Mouse (Mus musculus): ENCODE data around the gene Ube2e2. TPM values are rescaled to one million over a fixed set of nuclear protein-coding genes. Genes with fewer than 3 reads are reported as not detected.
"Not testable (repeated sequence)": the region's sequence is repeated elsewhere in the genome, so short reads cannot be mapped to it uniquely, and the experiment has no call there.

Ube2e2 gene
- total RNA-seq, 1 experiment from 2014 or later: 39.6 TPM

GRCm38 (mm10) chr14:18637739-18638138 lies 256.3 kb downstream of the Ube2e2 start:
- no peak for DNase-seq

DNA sequence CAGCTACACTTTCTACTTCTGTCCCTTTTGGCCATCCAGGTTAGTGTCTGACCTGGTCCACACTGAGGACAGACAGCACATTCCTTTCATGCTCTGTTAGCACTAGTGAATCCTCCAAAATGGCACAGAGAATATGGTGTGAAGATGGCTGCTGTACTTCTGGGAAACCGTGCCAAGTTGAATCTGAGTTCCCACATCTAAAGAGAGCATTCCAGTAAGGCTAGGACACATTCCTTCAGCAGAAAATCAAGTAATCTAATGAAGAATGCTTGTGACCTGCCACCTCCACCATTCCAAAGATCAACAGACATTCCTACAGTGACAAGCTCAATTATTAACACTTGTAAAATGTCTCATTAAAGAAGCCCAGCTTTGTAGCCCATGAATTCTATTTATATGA lies 265.9 kb downstream of the Ube2e2 start:
- no peak for DNase-seq

DNA sequence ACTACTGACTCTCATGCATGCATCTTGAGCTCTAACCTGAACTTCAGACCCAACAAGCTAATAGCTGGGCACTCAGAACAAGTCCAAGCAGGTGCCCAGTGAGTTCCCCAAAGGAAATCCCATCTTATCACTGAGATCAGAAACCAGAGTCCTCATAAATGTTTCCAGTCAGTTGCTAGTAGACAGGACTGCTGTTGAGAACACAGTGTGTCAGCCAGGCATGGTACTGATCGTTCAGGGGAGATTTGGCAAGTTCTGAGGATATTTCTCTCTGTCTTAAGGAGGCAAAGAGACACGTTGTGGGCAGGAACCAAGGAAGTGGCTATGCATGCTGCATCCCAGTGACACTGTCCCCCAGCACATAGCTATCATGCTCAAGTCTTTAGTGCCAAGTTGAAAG lies 275.5 kb downstream of the Ube2e2 start:
- DNase-seq: no peak

DNA sequence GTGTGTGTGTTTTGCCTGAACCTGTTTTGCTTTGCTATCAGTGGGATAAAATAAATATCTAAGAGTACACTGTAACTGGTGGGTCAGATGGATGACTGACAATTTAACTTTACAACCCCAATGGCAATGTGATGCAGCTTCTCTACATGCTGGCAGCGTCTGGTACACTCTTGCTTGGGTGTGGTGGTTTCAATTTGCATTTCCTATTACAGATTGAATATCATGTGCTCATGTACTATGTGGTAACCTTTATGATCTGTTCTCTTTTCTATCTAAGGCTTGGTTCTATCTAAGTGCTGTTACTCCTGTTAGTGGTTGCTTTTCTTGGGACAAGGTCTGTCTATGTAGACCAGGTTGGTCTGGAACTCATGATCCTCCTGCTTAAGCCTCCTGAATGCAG lies 292.1 kb downstream of the Ube2e2 start:
- DNase-seq: no peak

- no peak for DNase-seq
Observed at GRCm38 (mm10) chr14:18586239-18587034, 307.6 kb downstream of the Ube2e2 start.

DNA sequence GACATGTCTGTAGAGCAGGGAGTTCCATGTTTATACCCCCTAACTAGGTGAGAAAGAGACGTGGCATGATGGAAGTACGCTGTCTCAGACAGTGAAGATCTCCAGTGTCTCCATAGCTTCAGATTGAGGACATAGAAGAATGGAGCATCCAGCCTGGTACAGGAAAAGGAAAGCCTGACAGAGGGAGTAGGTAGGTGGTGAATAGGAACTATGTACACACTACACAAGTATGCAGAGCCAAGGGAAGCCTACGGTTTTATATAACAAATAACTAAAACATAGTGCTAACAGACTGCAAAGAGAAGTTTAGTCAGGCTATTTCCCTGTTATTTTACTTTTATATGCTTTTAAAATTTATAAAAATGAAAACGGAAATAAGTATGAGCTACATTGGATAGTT lies 312.3 kb downstream of the Ube2e2 start:
- DNase-seq: no peak

- no peak for DNase-seq
Observed at GRCm38 (mm10) chr14:18574756-18575155, 319.3 kb downstream of the Ube2e2 start.

- no peak for DNase-seq
Observed at GRCm38 (mm10) chr14:18574130-18574721, 319.8 kb downstream of the Ube2e2 start.

DNA sequence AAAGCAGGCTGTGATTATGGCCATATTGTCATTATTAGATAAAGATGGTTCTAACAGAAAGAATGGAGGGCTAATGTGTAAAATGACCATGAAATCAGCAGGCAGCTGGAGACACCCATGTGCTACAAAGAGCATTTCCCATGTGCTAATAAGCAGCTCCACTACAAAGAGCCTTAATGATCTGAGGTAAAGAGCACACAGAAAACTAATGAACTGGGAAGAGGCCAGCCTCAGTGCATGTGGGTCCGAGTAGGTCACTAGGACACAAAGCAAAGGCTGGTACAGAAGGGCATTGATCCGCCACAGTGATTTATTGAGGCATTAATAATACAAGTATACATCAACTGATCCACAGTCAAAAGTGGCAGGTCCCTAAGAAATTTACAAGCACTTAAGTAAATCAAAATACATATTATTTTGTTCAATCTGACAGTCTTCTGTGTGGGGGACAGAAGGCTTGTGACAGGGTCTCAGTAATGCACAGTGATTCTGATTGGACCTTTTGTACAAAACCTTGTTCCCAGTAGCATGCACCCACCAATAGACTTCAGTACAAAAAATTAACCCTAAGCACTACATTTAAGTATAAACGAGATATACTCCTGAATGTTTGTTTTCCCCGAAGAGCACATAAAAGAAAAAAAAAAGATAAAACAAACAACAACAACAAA lies 320.6 kb downstream of the Ube2e2 start:
- DNase-seq: no peak

DNA sequence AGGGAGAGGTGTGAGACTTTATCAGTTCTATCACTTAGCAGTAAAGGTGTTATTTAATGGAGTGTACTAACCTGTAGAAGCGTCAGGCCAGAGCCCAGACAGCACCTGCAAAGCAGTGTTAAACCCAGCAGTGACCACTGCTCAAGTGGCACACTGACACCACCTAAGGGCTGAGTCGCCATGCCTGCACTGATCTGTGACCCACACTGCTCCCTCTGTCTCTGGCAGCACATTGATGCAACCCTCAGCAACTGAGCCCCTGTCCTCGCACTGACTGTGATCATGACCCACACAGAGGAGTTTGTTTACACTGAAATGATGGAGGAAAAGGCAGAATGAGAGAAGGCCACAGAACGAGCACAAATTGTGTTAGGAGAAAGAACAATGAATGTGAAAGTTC lies 321.2 kb downstream of the Ube2e2 start:
- DNase-seq: no peak

DNA sequence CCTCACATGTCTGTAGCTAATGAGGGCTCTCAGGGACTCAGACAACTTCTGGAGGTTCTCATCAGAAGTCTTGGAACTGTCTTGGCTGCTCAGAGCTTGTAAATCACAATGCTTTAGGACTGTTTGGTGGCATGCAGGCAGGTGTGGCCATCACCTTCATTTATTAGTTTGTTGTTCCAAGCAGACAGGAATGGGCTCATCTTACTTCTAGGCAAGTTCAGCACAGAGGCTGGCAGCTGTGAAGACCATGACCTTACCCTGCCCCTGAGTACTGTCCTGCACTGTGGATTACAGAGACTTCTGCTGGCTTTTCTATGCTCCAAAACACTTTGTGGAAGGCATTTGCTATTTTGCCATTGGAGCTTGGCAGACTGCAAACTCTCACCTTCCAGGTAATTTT lies 324.5 kb downstream of the Ube2e2 start:
- DNase-seq: no peak

DNA sequence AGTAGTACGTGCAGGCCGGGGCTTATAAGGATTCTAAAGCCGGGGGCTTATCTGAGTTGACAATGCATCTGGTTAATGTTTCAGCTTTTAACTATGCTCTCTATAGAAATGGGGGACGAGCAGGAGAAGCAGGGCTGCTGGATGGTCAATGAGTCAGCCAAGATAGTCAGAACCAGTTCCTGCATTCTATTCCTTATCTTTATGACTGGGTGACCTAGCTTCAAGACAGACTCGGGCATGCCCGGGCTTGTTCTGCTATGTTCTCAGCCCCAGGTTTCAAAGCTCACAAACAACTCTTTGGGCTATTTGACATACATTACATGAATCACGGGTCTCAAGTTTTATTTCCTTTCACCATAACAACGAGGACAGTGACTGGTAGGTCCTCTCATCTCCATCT lies 329.1 kb downstream of the Ube2e2 start:
- not testable (repeated sequence) for DNase-seq

DNA sequence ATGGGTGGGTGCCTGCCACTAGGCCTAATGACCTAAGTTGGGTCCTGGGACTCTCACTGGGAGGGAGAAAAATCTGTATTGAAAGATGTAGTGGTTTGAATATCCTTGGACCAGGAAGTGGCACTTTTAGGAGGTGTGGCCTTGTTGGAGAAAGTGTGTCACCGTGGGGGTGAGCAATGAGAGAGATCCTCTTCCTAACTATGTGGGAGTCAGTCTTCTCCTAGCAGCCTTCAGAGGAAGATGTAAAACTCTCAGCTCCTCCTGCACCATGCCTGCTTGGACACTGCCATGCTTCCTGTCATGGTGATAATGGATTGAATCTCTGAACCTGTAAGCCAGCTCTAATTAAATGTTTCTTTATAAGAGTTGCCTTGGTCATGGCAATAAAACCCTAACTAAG lies 338.8 kb downstream of the Ube2e2 start:
- no peak for DNase-seq

DNA sequence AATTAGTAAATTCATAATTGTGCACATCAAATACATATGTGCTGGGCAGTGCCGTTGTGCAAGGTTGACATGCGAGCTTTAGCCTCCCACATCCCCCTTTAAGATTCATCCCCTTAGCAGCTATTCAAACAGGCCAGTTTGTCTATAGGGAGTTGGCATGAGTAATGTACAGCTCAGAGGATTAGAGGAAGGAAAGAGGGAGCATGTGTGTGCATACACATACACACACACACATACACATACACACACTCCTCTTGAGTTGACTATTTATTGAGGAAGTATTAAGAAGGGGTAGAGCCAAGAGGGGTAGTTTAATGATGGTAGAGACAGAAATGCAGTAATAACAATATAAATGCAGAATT lies 339.5 kb downstream of the Ube2e2 start:
- no peak for DNase-seq

- DNase-seq: no peak
Observed at GRCm38 (mm10) chr14:18553987-18554626, 340.0 kb downstream of the Ube2e2 start.

GRCm38 (mm10) chr14:18547541-18547940 lies 346.5 kb downstream of the Ube2e2 start:
- DNase-seq: no peak

DNA sequence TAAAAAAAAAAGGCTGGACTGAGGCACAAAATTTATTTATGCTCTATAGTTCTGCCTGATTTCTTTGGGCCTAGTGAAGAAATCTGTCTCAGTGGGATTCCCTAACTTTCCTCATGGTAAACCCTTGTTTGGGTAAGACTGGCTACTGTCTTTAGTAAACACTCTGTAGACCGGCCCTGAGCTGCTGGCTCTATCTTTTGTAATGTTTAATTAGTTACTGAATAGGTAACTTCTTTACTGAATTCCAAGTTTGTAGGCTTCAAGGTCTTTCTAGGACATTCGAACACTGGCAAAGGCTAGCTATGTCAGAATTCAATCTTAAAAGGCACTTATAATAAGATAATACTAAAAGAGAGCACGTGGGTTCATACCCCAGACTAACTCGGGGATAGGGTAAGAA lies 355.0 kb downstream of the Ube2e2 start:
- DNase-seq: not testable (repeated sequence)

DNA sequence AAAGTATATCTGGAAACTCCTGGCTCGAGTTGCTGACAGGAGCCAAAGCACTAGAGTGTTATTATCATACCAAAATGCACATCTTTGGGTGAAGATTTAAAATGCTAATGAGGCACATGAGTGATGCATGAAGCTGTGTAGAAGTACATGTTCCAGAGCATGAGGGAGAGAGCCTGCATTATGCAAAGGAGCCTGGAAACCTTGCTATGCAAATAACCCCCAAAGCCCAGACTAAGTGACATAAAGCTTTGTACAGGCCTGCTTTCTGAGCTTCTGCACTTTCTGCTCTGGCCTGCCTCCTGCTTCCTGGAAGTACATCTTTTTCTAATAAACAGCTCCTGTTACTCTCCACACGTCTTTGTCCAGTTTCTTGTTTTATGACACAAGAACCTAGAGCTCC lies 363.2 kb downstream of the Ube2e2 start:
- no peak for DNase-seq

- DNase-seq: no peak
Observed at GRCm38 (mm10) chr14:18530496-18530895, 363.6 kb downstream of the Ube2e2 start.

Data from adrenal gland, postnatal 25 days (tissue).